Mouse (Mus musculus): Measurements from ENCODE around the gene Nadsyn1. TPM values are rescaled to one million over a fixed set of nuclear protein-coding genes. Genes with fewer than 3 reads are reported as not detected.

Nadsyn1 gene
- 1 to 10 TPM; 4.2 to 4.4 TPM for total RNA-seq (2021)

DNA sequence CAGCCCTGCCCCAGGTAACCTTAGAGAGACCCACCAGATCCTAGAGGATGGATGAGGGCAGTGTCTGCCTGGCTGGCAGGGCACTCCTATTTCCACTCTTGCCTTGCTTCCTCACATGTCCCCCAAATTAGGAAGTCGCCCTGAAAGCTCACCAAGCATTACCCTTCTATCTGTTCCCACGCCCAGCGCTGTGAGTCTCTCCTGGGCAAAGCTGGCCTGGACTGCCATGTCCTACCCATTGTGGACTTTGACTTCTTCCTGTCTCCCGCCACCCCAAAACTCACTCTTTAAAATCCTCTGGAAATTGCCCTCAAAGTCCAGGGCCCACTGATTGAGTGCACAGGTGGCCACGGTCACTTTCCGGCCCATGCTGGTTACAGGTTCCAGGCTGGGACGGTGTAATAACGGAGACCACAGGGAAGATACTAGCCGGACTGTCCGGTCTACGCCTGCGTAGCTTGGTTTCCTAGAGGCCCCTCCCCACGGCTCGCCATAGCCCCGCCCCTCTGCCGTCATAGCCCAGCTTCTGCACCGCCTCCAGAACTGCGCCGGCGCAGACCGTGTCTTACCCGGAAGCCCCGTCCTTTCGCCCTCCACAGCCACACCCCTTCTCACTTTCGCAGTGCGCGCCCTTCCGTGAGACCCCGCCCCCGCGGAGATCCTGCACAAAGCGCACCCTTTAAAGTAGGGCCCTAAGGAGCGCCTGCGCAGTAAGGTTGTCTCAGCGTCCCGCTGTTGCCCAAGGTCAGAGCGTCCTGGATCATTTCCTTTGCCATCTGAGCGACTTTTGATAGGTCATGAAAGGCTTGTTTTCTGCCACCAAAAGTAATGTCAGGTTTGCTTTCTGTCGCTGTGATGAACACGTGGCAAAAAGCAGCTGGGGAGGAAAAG is at the start of gene Nadsyn1, which contains the start of gene Dhcr7:
Gene Nadsyn1, minus strand, starts transcription at position 475 of the 891 bp plus-strand sequence.
Gene Dhcr7, plus strand, starts transcription at position 771 of the 891 bp plus-strand sequence.
- peak; percentile 98 to 99 for DNase-seq
- intact Hi-C loops (cut with DNase I): no loop called here

DNA sequence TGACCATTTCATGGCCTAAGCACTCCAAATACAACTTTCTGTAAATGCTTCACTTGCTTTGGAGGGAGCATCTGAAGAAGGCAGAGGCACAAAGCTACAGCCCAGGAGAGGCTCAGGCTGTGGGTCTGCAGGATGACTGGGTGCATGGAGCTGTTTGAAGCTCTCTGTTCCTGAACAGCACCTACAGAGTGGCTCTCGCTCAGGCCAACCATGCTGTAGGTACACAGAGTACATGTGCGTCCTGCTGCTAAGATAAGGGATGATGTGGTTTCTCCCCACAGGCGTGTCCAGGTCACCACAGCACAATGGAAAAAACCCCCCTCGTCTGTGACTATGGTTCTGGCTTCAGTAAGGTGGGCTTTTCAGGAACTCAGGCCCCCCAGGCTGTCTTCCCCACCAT is 46.2 kb upstream of the Nadsyn1 start:
- no peak for DNase-seq
- intact Hi-C loops (cut with DNase I): no loop called here

DNA sequence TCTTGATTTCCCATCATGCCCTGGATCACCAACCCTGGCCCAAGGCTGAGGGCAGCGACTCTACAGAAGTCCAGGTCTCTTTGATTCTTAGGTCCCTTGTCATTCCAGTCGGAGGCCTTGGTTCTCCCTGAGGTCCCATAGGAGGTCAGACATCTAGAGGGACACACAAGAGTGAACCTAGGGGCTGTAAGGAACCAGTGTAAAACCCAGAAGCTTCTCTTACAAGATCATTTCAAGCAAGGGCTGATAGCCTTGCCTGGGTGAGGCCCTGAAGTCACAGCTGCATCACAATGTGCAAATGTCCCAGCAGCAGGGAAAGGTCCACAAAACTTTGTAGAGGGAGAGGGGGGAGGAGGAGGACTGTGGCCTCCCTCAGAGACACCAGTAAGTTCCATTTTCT is 43.9 kb upstream of the Nadsyn1 start, which contains the start of gene Gm498:
Gene Gm498, plus strand, starts transcription at position 301 of the 400 bp plus-strand sequence.
- no peak for DNase-seq

DNA sequence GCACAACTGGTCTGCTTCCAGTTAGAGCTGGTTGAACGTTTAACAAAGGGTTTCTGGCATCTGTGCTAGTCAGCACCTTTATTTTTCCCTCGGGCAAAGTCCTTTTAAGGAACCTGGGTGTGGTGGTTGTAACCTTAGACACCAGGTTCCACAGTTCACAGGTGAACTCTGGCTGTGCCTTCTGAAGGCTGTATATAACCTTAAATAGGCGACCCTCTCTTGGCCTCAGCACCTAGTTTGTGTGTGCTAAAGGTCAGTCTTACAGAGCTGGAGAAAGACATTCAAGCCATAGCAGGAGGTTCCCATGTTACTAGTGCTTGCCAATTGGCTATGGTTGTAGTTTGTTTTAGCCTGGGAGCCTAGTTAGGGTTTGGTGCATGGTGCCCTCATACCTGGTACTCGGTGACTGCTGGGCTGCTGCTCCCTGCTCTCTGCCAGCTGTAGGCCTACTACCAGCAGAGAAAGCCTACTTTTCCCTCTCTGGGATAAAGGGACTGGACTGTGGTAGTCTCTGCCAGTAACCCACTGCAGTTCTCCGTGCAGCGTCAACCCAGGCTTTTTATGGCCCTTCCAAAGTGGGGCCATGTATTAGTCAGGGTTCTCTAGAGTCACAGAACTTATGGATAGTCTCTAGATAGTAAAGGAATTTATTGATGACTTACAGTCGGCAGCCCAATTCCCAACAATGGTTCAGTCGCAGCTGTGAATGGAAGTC is 26.3 kb upstream of the Nadsyn1 start:
- DNase-seq: no peak
- intact Hi-C loops (cut with DNase I): no loop called here

More for the DNA sequence above, 43.9 kb upstream of the Nadsyn1 start, which contains the start of gene Gm498:
- intact Hi-C loops (cut with DNase I): no loop called here

DNA sequence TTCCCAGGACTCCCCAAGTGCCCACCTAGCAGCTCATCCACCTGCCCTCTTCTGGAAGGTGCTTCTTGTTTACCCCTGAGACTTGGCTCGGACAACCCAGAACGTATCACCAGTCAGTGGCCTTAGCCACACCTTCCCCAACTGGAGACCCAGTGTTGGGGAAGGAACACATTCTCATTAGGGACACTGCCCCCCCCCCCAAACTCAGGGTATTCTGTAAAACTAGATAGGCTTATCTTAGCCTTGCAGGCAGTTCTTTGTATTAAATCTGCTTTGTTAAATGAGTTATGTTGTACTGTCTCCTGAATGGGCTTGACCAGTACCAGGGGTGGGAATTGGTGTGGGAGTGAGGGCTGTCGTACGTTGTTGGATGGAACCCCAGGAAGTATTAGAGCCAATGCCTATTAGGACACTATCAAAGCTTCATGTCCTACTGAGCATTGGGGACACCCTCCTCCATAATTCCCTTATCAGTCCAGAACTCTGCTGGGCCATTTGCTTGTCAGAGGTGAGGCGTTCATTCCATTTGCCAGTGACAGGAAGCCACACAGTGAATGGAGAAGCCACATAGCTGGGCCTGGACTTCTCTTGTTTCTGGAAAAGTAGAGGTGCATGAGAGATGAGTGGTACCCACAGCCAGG is 25.6 kb upstream of the Nadsyn1 start:
- intact Hi-C loops (cut with DNase I): no loop called here
- DNase-seq: no peak

DNA sequence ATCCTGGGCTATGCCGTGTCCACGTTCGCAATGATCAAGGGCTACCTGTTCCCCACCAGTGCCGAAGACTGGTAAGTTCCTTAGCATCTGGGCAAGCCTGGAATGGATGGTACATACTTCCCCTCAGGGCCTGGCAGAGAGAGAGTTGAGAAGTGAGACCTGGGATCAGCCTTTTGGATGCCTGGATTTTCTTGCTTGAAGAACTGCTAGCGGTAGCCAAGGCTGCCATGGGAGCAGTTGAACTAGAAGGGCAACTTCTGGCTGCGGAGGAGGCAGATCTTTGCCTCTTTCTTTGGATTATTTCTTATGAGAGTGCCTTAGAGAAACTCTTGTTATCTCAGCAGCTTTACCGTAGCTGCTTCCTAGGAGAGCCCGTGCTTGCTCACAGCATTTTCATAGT is 18.7 kb upstream of the Nadsyn1 start:
- intact Hi-C loops (cut with DNase I): no loop called here
- no peak for DNase-seq

DNA sequence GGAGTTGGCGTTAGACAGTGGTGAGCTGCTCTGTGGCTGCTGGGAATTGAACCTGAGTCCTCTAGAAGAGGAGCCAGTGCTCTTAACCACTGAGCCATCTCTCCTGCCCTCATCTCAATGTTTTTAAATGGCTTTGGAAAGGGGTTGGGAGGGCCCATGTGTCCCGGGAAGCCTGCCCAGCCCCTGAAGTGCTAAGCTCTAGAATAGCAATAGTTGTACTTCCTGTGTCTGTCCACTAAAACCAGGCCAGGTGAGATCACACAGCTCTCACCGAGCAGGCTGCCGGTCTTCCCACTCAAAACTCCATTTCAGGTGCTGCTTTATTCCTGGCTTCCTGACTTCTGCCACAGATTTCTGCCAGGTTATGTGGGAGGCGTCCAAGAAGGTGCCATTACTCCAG is 17.5 kb upstream of the Nadsyn1 start:
- no peak for DNase-seq
- intact Hi-C loops (cut with DNase I): no loop called here

DNA sequence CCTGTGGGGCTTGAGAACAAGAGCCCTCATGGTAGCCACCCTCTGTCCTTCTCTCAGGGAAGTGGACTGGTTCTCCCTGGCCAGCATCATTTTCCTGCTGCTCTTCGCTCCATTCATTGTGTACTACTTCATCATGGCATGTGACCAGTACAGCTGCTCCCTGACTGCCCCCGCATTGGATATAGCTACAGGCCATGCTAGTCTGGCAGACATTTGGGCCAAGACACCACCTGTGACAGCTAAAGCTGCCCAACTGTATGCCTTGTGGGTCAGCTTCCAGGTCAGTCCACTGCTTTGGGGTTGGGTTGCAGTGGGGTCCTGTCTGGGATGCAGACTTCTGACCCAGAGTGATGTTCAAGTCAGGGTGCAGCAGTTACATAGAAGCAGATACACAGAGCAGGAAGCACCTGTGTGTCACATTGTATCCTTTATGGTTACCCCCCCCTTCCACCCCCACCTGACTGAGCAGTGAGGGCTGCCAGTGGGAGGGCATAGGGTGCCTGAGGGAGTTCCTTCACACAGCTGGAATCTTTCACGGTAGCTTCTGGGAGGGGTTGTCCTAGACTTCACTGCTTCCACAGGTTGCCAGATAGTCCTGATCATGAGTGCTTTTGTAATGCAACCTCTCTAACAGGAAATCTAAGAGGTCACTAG is 15.2 kb upstream of the Nadsyn1 start:
- intact Hi-C loops (cut with DNase I): loop anchor here (10.0 kb wide), 1 partner anchor 237 kb away; no protein-coding TSS in a partner anchor
- no peak for DNase-seq

DNA sequence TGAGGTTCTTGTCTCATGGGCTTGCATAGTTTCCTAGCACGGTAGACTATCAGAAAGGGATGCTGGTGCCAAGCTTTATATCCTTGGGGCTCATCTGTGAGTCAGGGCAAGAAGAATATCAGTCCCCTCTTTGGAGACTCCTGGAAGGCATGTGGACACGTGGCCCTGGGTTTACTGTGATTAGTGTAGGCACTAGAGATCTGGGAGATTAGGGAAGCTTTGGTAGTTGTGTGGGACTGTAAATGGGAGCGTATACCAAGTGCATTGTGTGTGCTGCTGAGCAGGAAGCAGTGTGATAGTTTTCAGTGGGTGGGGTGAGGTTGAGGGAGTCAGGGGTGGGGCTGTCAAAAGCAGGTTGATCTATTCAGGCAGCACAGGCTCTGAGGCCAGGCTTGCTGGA is 12.3 kb upstream of the Nadsyn1 start:
- DNase-seq: no peak
- intact Hi-C loops (cut with DNase I): loop anchor here (10.0 kb wide), 1 partner anchor 240 kb away; no protein-coding TSS in a partner anchor

DNA sequence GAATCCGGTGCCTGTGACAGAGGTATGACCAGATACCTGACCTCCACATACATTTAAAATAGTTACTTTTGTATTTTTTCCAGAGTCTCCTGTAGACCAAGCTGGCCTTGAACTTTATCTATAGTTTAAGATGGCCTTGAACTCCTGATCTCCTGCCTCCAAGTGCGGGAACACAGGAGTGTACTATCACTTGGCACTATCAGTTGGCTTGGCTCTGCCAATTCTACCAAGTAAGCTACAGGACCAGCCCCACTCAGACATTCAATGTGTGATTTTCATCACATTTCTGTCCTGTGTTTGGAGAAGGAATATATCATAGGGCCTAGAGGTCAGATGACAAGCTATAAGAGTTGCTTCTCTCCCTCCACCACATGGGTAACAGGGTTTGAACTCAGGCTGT is 11.7 kb upstream of the Nadsyn1 start:
- intact Hi-C loops (cut with DNase I): loop anchor here (10.0 kb wide), 1 partner anchor 240 kb away; no protein-coding TSS in a partner anchor
- DNase-seq: no peak

DNA sequence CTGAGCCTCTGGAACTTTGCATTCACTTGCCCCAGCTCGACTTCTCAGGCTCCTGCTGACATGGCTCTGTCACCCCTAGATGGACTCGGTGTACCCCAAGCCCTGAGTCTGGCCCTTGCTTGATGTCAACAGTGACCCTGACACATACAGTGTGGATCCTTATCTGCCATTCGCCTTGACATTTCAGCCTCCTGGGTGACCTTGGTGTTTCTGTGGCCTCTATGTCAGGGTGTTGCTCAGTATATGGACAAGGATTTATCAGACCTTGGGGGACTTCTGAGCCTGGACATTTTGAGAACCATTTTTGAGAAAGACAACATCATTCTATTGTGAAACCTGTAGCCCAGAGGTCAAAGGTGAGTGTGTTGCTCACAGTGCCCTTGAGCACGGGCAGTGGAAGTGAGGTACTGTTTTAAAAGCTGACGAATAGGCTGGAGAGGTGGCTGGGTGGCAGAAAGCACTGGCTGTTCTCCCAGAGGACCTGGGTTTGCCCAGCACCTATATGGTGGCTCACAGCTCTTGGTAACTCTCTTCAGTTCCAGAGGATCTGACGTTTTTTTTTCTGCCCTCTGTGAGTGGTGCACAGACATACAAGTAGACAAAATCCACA is 11.0 kb upstream of the Nadsyn1 start:
- DNase-seq: no peak
- intact Hi-C loops (cut with DNase I): loop anchor here (10.0 kb wide), 1 partner anchor 241 kb away; no protein-coding TSS in a partner anchor

DNA sequence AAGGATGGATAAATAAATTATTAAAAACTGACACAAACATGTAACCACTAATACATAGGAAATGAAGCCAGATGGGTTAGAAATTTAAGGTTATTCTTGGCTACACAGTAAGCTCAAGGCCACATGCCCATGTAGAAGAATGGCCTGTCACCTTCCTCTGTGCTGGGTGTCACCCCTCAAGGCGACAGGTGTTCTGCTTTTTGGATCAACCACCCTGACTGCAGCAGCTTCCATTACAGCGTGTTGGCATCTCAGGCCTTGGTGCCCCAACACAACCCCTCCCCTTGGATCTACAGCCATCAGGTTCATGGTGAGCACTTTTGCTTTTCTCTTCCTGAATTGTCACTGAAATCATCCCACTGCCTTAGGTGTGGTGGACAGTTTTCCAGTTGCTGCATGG is 10.0 kb upstream of the Nadsyn1 start:
- intact Hi-C loops (cut with DNase I): loop anchor here (10.0 kb wide), 1 partner anchor 242 kb away; no protein-coding TSS in a partner anchor
- DNase-seq: no peak

DNA sequence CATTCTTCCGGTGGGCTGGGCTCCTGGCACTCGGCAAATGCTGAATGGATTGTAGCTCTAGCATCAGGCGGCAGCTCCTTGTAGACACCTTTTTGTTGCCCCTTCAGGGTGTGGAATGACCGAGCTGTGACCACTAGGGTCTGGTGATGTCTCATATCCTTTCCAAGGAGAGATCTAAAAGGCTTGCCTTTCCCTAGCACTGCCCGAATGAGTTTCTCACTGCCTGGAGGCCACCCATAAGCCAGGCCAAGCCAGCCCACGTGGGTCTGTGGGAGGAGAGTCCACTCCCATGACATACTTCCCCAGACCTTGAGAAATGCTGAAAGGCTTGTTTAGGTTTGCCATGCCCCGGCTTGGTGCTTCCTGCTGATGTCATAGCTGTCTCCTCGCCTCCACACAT is 9.5 kb upstream of the Nadsyn1 start:
- DNase-seq: no peak
- intact Hi-C loops (cut with DNase I): loop anchor here (10.0 kb wide), 1 partner anchor 243 kb away; no protein-coding TSS in a partner anchor

DNA sequence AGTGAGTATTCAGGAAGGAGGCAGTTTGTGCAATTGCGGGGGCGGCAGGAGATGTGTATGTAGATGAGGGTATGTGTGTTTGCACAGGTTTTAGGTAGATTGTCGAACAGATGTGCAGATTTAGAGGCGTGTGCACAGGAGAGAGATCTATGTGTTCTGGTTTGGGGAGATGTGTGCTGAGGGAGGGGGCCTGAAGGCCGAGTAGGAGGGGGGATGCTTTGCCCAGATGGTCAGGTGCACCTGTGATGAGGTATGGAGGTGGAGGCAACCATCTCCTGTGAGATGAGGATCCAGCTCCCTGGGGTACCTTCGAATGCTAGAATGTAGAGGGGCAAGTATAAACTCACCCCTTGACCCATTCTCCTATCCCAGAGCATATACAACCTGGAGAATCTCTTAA is 7.8 kb upstream of the Nadsyn1 start:
- no peak for DNase-seq
- intact Hi-C loops (cut with DNase I): loop anchor here (10.0 kb wide), 1 partner anchor 244 kb away; no protein-coding TSS in a partner anchor

DNA sequence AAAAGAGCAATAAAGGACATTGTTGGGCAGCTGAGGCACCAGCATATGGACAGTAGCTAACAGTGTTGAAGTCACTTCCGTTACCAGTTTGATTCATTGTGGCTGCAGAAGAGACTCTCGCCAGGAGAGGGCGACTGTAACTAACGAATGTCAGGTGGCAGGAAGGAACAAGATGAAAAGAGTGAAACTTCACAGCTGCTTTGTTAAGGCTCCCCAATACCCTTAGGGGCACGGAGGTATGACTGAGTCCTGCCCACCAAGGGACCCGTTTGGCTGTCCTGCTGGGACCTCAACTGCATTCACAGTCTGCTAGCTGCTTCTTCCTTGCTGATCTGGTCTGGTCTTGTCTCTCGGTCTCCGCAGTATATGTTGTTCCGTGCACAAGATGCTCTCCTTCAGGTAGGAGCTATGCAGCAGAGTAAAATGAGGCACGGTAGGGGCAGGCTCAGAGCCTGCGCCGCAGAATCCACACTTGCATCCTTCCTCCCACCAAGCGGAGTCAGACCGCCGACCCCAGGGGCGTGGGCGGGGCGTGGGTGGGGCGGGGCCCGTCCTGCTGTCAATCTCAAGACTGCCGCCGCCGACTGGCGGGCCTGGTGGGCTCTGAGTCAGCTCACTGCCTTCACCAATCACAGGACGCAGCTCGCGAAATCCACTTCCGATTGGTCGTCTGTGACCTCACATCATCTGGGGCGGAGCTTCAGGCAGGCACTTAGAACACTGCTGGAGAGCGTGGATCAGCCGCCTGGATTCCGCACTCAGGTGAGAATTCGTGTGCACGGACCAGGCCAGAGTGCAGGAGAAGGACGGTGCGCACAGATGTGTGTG is 7.1 kb upstream of the Nadsyn1 start:
- peak; percentile 89 to 90 for DNase-seq
- intact Hi-C loops (cut with DNase I): loop anchor here (1.0 to 10.0 kb wide), 2 partner anchors 78 to 245 kb away; no protein-coding TSS in a partner anchor

DNA sequence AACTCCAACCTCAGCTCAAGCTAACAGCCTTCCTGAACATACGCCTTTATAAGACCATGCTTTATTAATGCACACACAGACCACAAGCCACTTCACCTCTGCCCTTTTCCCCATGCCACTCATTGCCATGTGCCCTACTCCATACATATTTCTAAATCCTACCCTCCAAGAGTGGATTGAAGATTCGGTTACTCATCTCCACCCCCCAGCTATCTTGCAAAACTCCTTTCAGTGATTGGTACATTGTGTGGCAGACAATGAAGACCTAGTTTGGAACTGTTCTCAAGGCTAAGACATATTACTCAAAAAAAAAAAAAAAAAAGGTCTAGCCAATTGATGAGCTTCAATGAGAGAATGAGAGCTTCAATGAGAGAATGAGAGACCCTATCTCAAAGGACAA is 4.3 kb upstream of the Nadsyn1 start:
- intact Hi-C loops (cut with DNase I): no loop called here
- DNase-seq: no peak

DNA sequence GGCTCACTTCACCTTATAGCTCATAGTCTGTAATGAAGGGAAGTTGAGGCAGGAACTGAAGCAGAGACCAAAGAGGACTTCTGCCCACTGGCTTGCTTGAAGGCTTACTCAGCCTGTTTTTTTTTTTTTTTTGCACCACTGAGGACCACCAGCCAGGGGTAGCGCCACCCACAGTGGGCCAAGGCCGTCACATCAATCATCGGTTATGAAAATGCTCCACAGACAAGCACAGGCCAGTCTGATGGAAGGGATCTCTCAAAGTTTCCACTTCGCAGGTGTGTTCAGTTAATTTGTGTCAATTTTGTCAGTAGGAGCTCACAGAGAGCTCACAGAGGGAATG is 587 bp upstream of the Nadsyn1 start:
- DNase-seq: no peak
- intact Hi-C loops (cut with DNase I): no loop called here

DNA sequence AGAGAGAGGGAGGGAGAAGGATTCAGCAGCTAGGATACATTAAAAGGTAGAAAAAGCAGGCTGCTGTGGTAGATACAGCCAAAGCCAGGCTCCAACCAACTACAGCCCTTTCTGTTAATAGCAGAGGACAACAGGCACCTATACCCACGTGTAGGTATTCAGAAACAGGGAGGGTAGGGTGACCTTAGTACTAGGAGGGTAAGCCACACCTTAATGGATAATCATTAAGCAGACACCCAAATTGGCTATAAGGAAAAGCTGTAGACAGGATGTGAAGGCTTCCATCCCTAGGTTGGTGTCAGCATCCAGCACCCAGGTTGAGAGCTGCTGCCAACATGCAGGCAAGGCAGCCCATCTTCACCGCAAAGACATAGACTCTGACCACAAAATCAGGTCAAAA is 1.4 kb downstream of the Nadsyn1 start:
- DNase-seq: no peak
- intact Hi-C loops (cut with DNase I): no loop called here

DNA sequence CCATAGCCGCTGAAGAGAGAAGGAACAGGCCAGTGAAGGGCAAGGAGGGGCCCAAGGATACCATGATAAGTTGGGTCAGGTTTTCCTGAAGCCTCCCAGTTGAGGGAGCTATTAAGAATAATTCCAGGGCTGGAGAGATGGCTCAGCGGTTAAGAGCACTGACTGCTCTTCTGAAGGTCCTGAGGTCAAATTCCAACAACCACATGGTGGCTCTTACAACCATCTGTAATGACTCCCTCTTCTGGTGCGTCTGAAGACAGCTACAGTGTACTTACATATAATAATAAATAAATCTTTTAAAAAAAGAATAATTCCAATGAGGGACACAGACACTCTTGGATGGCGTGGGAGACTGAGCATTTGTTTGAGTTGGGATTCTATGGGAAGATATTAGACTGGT is 3.4 kb downstream of the Nadsyn1 start:
- DNase-seq: no peak
- intact Hi-C loops (cut with DNase I): no loop called here
